Mouse (Mus musculus): ENCODE results near the gene Tgfbrap1. TPM values are rescaled to one million over a fixed set of nuclear protein-coding genes. Genes with fewer than 3 reads are reported as not detected.

Tgfbrap1 gene
- 13.3 TPM for polyA plus RNA-seq (2014; fragmentation: Illumina TruSeq; extraction: RNeasy Lipid Tissue Mini Kit (QIAGEN cat#74804); ENCODE audit: low read depth, low replicate concordance)

DNA sequence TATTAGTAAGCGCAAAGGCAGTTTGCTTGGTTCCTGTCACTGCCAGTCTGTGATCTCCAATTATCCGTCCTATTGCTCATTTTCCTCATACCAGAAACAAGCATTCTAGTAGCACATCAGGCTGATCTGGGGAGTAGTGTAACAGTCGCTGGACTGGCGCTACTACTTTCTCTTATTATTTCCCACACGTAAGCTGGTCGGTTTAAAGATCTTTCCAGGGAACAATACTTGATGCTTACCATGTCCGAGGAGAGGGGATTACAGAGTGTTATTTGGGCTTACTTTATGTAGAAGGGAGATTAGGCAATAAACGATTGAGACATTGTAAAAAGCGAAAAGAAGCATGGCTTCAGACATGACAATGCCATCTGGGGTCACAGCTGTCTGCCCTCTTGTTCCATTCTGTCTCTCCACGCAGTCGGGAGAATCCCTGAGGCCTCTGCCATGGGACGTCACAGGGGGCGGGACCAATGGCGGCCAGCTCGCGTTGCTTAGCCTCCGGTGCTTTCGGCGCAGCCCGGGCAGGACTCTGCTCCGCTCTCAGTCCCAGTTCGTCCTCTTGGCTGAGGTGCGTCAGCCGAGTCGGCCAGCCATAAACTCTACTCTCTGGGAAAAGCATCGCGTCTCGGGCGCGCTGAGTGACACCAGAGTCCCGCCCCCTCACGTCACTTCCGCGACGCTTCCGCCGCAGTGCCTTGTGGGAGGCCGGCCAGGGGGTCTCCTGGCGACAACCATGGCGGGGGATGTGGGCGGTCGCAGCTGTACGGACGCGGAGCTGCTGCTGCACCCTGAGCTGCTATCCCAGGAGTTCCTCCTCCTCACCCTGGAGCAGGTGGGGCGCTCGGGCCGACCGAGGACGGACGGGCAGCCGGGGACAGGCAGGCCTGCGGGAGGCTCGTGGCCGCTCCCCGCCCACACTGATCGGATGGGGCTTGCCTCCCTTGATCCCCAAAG lies at the start of gene Tgfbrap1, which contains the start of gene AI597479:
TSS of gene Tgfbrap1 (minus strand) at position 607 of the 954 bp plus-strand sequence.
TSS of gene AI597479 (plus strand) at position 680 of the 954 bp plus-strand sequence.

Other genes with a start within 250 kb of the Tgfbrap1 start
- 60.1 TPM for gene Mrps9, start 247.4 kb downstream of the Tgfbrap1 start, polyA plus RNA-seq (2014; fragmentation: Illumina TruSeq; extraction: RNeasy Lipid Tissue Mini Kit (QIAGEN cat#74804); ENCODE audit: low read depth, low replicate concordance)
- gene Gpr45, start 145.8 kb downstream of the Tgfbrap1 start, polyA plus RNA-seq (2014; fragmentation: Illumina TruSeq; extraction: RNeasy Lipid Tissue Mini Kit (QIAGEN cat#74804); ENCODE audit: low read depth, low replicate concordance): 0.98 TPM
- gene AI597479, start 73 bp upstream of the Tgfbrap1 start, polyA plus RNA-seq (2014; fragmentation: Illumina TruSeq; extraction: RNeasy Lipid Tissue Mini Kit (QIAGEN cat#74804); ENCODE audit: low read depth, low replicate concordance): 39.5 TPM
- gene Fhl2, start 98.3 kb upstream of the Tgfbrap1 start, polyA plus RNA-seq (2014; fragmentation: Illumina TruSeq; extraction: RNeasy Lipid Tissue Mini Kit (QIAGEN cat#74804); ENCODE audit: low read depth, low replicate concordance): 15.9 TPM